Mouse (Mus musculus) MN1 (cell line): ENCODE measurements around the gene Zfp184.
A peak's percentile ranks its signal among the peaks of the same experiment; 100 is the strongest.
"Not testable (repeated sequence)": the region's sequence is repeated elsewhere in the genome, so short reads cannot be mapped to it uniquely, and the experiment has no call there.

ENCODE experiments used
- DNase-seq: peaks from one replicate; pipeline ENCODE4 v3.0.0-alpha.2; 2016; ENCODE audit warnings: low spot score

The Zfp184 gene

DNA sequence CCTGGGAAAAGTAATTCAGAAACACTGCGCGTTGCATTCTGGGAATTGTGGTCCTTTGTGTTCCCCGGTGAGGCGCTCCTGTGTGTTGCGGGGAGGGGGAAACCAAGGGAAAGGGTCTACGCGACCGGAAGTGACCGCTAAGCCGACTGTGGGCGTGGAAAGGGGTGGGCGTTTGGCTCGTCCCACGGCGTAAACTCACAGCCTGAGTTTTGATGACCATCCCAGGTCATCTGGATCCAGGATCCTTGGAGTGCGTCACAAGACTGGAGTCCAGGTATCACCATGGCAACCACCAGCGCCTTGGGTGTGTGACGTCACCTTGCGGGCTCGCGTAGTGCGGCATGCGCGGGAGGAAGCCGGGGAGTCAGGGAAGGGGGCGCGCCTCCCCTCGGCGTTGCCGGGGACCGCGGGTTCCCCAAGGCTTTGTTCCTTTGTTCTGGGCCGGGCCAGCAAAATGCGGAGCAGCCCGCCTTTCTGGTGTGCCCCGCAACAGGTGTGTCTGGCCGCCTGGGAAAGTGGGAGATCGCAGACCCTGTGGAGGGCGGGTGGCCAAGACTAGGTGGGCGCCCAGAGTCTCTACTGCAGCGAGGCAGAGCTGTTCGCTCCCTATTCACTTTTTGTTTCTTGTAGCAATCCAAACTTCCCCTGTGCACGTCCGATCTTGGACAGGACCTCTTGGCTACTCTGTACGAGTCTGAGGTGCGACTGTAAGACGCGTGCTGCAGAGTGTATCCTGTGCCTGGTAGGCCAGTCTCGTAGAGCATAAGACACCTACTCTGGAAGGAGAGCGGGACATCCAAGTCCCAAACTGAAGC is at the start of gene Zfp184:
Gene Zfp184, plus strand, starts transcription at position 169 of the 815 bp plus-strand sequence.
- peak; percentile 96 for DNase-seq

DNA sequence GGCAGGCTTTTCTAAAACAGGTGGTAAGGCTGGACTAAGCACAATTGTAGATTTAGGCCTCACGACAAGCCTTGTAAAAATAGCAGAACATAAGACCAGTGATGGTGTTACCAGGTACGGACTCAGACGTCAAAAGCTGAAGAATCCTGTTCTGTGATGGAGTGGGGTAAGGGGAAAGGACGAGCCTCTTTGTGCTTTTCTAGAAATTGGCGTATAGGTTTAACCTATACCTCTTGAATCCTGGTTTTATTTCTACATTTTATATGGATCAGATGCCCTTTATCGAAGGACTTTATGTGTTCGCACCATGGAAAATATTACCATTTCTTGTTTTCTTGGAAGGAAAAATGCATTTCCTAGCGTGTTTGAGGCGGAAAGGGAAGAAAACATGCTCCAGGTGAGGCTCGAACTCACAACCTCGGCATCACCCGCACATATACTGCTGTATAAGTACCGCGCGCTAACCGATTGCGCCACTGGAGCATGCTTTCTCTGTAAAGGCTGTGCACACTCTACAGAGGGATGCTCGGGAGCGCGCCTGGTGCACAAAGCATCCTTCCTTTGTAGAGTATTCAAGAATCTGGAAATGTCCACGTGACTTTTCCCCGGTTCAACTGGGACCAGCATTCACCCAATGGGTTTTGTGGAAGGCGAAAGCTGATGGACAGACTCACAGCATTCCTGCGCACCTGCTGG is 48.2 kb upstream of the Zfp184 start:
- DNase-seq = peak; percentile 73

DNA sequence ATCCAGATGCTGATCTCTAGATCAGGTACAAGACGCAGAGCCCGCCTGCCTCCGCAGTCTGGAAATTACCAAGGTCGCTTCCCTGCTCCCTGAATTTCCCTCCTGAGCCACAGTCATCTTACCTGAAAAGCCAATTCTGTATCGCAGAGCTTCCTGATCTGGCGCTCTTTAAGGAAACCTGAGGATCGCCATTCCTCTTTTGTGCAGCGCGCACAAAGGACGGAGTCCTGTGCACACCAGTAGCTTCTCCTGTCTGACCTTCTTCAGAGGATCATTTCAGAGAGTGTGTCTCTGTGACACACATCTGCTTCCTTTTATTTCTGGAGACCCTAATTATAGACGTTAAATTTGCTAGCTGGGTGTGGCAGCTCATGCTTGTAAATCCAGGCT is 47.7 kb upstream of the Zfp184 start:
- DNase-seq = no peak

DNA sequence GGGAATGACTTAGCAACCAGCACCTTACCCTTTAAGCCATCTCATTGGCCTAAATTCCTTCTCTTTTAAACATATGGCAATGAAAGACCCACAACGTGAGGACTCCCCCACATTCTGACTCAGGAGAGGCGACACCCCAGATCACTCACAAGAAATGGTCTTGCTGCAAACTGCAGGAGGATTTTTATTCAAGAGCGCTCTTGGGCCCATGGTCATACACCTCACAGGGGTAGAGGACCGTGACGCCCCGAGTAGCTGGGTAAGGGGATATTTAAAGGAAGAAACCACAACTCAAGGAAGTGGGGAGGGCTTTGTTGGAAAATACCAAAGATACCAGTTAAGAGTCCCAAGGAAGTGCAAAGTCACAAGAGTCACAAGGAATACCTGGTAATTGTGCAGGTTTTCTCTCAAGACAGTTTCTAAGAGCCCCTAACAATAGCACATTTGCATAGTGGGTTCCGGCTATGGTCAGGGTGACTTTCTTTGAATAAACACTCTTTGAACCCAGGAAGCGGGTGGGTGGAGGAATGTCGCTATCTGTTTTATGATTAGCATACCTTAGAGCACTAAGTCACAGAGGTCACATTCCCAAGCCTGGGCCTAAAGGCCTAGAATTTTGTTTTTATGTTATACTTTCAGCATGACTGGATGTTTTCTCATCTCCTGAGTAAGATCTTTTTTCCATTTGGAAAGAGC is 43.9 kb upstream of the Zfp184 start:
- DNase-seq = not testable (repeated sequence)

DNA sequence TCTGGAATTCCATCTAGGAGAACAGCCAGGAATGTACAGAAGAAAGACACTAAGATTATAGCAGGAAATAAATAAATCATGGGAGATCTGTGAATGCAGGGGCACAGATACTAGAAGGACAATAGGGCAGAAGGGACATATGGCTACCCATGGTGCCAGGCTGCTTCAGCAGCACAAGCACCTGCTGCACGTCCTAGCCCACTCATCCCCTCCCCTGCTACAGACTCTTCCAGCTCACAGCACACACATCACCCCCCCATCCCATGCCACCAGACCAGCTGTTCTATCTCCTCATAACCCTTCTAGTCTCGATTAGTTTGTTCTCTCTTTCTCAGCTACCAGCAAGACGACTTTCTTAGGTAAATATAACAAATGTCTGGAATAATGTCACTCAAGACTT is 41.4 kb upstream of the Zfp184 start:
- no peak for DNase-seq

DNA sequence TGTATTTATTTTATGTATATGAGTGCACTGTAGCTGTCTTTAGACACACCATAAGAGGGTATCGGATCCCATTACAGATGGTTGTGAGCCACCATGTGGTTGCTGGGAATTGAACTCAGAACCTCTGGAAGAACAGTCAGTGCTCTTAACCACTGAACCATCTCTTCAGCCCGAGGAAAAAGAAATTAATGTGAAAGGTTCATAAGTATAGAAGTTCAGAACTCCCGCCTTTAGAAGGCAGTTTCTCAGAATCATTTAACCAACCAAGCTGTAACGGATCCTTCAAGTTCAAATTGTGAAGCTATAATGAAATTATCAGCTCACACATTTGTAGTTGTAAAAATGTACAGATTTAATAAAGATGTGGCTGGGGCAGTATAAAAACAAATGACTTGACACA is 40.8 kb upstream of the Zfp184 start:
- not testable (repeated sequence) for DNase-seq

DNA sequence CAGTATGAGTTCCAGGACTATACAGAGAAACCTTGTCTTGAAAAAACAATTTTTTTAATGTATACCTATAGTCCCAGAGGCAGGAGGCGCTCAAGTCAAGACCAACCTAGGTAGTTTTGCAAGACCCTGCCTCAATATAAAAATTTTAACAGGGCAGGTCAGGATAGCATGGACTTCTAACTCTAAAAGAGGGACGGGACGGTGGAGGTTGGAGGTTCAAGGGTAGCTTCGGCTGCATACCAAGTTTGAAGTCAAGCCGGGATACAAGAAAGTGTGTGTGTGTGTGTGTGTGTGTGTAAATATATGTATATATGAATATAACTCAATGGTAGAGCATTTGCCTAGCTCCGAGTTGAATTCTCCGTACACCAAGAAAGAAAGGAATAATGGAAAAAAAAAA is 38.6 kb upstream of the Zfp184 start:
- no peak for DNase-seq

DNA sequence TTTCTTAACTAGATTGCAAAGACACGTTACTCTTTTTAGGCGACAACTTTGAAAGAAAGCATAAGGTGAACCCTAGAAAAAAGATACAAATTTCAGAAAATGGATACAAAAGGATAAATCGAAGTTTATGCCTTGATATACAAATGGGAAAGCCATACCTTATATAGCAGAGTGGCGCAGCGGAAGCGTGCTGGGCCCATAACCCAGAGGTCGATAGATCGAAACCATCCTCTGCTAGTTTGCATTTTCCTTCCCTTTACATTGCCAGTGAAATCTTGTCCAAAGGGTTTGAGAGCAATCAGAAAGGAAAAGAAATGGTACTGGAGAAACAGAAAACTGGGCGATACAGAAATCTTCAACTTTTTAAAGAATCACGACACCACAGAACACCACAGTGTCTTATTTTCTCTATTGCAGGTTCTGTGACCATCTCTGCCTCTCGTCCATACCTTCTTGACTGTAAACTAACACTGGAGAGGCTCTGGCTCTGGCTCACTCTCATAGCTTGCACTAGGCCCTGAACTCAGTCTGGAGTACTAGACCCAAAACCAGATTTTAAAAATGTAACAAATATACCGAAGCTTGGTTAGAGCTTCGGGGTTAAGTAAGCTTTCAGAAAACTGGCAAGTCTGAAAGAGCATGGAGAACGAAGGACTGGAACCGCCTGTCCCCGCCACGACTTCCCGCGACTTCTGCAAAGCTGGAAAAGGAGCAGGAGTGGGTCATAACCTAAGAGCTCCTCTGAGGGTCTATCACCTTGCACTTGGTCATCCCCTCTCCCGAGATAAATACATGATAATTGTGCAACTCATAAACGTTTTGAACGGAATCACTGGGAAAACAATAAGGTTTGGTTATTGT is 37.7 kb upstream of the Zfp184 start:
- DNase-seq = peak; percentile 66

DNA sequence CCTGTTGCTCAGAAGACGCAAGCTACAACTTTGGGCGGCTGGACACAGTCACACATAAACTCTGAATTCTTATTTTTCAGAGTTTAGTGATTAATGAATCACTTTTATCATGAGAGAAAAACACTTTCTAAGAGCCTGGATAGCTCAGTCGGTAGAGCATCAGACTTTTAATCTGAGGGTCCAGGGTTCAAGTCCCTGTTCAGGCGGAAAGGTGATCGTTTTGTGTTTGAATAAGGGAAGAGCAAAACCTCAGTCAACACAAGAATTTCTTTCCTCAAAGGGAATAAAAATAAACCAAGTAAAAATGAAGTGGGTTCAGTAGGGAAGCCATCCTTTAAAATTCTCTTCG is 37.1 kb upstream of the Zfp184 start:
- peak; percentile 67 for DNase-seq

DNA sequence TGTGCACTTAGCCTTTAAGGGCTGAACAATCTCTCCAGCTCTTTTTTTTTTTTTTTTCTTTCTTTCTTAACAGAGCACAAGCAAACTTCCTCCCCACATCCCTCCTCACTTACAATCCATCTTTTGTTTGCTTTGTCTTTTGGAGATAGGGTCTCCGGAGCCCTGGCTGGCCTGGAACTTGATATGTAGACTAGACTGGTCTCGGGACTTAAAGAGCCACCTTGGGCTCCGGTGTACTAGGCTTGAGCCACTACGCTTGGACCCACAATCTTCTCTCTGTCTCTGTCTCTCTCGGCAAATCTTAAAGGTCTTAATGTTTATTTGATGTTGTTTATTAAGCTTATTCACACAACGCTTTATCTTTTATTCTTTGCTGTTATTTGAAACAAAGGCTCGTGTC is 34.2 kb upstream of the Zfp184 start:
- DNase-seq = no peak

DNA sequence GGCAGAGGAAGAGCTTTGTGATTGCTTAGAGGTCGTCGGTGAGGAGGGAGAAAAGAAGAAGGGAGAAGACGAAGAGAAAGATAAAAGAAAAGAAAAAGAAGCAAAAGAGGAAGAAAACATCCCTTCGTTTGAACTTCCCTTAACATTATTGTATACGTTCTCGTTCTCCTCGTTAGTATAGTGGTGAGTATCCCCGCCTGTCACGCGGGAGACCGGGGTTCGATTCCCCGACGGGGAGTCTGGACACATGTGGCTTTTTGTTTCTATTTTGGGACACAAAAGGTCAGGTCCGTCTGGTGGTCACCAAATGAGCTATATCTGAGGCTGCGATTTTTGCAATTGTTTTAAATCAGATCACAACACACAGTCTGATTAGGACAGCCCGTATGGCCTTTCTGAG is 33.7 kb upstream of the Zfp184 start:
- peak; percentile 68 for DNase-seq

DNA sequence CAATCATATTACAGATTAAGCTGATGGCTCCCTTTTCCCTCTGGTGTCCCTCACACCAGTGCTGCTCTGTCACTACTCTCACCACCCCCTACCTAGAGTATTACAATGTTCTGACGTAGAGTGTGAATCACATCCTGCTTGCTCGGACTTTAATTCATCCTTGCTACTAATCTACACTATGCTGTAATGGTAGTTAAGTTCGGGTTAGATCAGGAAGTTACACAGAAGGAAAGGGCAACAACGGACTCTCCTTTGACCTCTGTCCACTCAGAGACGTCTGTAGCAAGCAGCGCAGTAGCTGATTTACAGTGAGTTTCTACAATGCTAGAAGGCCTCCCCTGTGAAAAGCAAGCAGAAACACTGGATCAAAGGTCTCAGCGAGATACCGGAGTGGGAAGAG is 31.0 kb upstream of the Zfp184 start:
- DNase-seq = peak; percentile 38

DNA sequence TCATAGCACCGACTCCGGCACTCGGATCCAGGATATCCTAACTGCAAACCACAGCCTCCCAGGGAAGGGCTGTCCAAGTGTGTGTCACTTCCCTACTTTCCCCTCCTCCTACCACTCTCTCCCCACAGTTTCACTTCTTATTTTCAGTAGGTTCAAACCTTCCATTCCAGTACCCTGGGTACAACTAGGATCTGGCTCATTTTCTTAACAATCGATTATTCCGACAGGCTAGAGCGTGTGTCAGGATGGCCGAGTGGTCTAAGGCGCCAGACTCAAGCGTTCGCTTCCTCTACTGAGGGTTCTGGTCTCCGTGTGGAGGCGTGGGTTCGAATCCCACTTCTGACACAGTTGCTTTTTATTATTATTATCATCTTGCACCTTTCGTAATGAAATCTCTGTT is 30.3 kb upstream of the Zfp184 start:
- DNase-seq = peak; percentile 88

DNA sequence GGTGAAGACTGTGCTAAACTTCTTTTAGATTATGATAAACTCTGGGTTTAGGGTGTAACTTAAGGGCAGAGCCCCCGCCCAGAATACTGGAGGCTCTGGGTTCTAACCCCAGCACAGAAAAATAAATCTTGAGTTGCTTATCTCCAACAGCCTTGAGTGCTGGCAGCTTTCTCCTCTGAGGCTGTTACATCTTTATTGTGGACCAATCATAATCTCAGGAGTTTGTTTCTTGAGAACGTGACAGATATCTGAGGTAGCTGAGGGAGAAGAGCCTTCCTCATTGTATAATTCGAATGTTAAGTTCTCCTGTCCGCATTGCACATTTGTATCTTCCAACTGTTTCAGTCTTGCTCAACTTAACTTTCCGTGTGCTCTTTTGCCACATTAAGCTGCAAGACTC is 29.4 kb upstream of the Zfp184 start:
- no peak for DNase-seq

DNA sequence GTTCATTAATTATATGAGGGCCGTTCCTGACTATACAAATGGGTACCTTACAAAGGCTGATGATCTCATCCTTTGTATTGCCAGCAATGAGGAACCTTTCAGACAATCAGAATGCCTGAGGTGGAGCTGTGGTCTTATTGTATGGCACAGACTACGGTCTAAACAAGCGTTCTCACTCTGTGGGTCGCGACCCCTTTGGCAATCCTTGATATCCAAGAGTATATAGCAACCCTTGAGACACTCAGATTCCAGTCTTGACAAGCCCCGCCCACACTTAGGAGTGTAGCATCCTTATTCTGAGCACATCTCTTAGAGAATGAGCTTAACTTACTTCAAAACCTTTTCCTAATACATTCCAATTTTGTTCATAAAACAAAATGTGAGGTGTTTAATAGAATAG is 28.8 kb upstream of the Zfp184 start:
- no peak for DNase-seq

DNA sequence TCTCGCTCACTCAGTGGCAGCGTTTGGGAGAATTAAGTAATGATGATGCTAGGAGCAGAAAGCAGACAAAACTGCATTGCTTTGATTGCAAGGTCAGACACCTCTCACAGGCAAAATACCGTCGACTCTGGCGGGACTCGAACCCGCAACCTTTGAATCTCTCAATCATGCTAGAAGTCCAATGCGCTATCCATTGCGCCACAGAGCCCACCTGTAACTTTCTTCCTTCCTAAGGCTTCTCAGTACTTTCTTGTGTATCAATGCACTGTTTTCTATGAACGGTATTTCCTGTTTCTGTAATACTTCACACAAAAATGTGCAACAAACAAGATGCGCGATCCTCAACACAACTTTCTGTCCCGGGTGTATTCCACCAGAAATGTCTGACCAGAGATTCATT is 27.9 kb upstream of the Zfp184 start:
- DNase-seq = peak; percentile 73

DNA sequence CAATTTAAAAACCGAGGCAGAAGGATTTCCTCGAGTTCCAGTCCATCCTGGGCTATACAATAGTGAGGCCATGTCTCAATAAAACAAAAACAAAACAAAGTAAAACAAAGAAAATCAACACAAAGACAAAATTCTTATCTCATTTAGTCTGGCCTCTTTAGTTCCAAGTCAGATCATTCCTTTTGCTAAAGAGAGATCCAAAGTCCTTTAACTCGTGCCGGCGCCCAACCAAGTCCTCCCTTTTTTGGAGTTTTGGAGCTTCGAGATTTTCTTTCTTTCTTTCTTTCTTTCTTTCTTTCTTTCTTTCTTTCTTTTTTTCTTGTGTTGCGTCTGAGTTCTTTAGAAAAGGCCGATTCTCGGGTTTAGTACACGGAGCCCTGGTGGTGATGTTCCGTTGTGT is 27.4 kb upstream of the Zfp184 start:
- no peak for DNase-seq

DNA sequence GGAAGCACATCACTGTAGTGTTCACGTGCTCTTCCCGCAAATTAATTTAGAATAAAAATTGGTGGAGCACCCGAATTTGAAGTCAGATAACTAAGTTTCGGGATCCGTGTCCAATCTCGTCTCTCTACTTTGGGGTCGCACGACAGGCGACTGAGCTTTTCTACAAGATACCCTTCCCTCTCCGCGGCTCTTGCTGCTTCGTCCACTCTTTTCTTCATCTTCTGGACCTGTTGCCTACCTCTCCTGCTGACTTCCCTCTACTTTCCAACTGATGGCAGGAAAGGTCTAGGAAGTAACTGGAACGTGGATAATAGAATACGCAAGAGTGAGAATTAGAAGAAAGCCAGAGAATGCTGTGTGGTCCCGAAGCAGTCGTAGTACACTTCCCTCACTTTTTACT is 26.9 kb upstream of the Zfp184 start:
- DNase-seq = no peak

DNA sequence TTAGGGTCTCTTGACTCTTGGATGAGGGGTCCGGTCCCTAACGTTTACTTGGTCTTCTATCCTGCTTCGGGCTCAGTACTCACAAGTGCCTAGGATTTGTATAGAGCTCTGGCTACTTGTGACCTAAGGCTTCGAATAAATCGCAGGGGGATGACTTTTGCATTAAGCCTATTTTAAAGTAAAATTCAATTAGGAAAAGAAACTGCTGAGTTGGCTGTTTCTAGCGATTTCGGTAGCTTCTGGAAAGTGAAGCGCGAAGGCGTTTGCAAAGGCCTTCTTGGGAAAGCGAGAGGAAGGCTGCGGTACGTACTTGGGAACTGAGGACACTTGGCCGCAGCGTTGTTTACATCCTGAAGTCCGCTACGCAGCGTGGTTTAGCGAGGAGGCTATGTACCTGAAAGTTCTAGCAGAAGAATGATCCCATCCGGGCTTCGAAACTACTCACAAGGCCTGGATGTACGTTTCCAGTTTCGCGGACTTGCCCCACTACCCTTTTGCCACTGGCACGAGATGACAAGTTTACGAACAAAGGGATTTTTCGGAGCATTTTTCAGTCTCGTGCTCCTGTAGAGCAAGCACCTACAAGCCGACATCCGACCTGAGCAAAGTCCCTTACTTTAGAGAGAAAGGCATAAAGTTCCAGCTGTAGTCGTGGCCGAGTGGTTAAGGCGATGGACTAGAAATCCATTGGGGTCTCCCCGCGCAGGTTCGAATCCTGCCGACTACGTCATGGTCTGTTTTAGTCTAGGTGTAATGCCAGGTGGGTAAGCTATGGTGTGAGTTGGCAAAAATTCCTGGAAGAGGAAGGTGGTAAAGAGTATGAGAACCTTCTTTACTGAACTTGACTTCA is 26.1 kb upstream of the Zfp184 start:
- DNase-seq = peak; percentile 85

DNA sequence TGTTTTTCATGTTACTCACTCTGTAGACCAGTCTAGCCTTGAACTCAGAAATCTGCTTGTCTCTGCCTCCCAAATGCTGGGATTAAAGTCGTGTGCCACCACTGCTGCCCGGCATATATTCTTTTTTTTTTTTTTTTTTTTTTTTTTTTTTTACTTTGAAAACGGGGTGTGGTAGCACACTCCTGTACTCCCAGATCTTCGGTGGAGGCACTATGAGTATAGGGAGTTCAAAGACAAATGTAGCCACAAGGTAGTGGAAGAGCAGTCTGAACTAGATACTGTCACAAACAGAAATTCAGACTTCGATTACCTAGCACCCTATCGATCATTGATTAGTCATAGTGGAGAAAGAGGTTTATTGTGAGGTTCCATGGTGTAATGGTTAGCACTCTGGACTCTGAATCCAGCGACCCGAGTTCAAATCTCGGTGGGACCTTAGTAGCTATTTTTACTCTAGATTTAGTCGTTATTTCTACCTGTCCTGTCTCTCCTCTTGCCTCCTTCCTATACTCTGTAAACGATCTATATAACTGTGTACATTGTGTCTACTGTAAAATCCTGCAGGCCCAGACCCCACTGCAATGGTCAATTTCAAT is 25.0 kb upstream of the Zfp184 start:
- DNase-seq = peak; percentile 58
